Mouse (Mus musculus) heart, adult 9 months (tissue): ENCODE data around the gene Kif26a.

Experiments
- DNase-seq, 2 experiments: peaks; one replicate each; pipeline ENCODE4 v3.0.0; 2022; ENCODE audit warnings: low spot score in 2 of 2

Gene Kif26a

GRCm38 (mm10) chr12:112215545-112215944 lies 69.5 kb downstream of the Kif26a start:
- DNase-seq, result no peak

- DNase-seq, result no peak
Measured at GRCm38 (mm10) chr12:112217021-112217420, 71.0 kb downstream of the Kif26a start.

- DNase-seq, result no peak
Measured at GRCm38 (mm10) chr12:112217681-112218080, 71.7 kb downstream of the Kif26a start.

- DNase-seq, result no peak
Measured at GRCm38 (mm10) chr12:112221290-112221689, 75.3 kb downstream of the Kif26a start.

- DNase-seq, result no peak
Measured at GRCm38 (mm10) chr12:112221754-112222439, 75.9 kb downstream of the Kif26a start.

- DNase-seq, result no peak
Measured at GRCm38 (mm10) chr12:112223721-112224337, 77.8 kb downstream of the Kif26a start.

GRCm38 (mm10) chr12:112226238-112226637 lies 80.2 kb downstream of the Kif26a start:
- no peak for DNase-seq

GRCm38 (mm10) chr12:112226656-112227055 lies 80.6 kb downstream of the Kif26a start:
- DNase-seq, result no peak

- no peak for DNase-seq
Measured at GRCm38 (mm10) chr12:112229084-112229483, 83.1 kb downstream of the Kif26a start.

GRCm38 (mm10) chr12:112230196-112230595 lies 84.2 kb downstream of the Kif26a start:
- DNase-seq, result no peak
